Mouse (Mus musculus) midbrain, embryonic 16.5 days (tissue): Measurements from ENCODE around the gene Armcx5. TPM values are rescaled to one million over a fixed set of nuclear protein-coding genes. Genes with fewer than 3 reads are reported as not detected.

Experiments used
- microRNA counts: library from miRNA; unstranded; fragments of <30 nt; microRNA quantifications from one replicate; lab custom pipeline; 2016
- microRNA-seq: library from miRNA; unstranded; fragments of <30 nt; microRNA quantifications from one replicate; pipeline ENCODE4, GENCODE M21; 2017
- polyA plus RNA-seq: library from polyadenylated mRNA; unstranded; fragments of >200 nt; fragmentation: Nextera tagmentation; extraction: Ambion mirVana; gene quantifications from 2 replicates; pipeline ENCODE4 v1.2.1, GENCODE M21; 2015

The Armcx5 gene
- polyA plus RNA-seq, 1 experiment from 2014 or later = 13.7 TPM

MicroRNAs within 50 kb of the gene (microRNA counts, 519-probe panel; counts per million panel counts)
- 386 counts per million, percentile 18 among the panel's probes with 10 or more counts for microRNA mmu-miR-1970 (lab: Ali Mortazavi, UCI)

Small RNA genes within 50 kb of the gene (microRNA-seq; reads per million reads assigned to microRNA genes)
- gene Mir1970 (not detected), gene Mir7646 (not detected)

Other genes starting within 250 kb of the Armcx5 start
- gene AV320801, start 248.1 kb upstream of the Armcx5 start, polyA plus RNA-seq = not detected in 2 replicates
- gene Nxf7, start 144.0 kb upstream of the Armcx5 start, polyA plus RNA-seq = not detected in 2 replicates
- gene Prame, start 115.0 kb upstream of the Armcx5 start, polyA plus RNA-seq = not detected in 2 replicates
- not detected in 2 replicates for gene Tcp11x2, start 48.9 kb upstream of the Armcx5 start, polyA plus RNA-seq
- gene Tmsb15a, start 17.5 kb upstream of the Armcx5 start, polyA plus RNA-seq = not detected in 2 replicates
- 298 and 313 TPM in 2 replicates for gene Gprasp1, start within 50 bp of the Armcx5 start, polyA plus RNA-seq
- gene Bhlhb9, start 54.9 kb downstream of the Armcx5 start, polyA plus RNA-seq = 129 and 136 TPM in 2 replicates
- gene Gprasp2, start 96.3 kb downstream of the Armcx5 start, polyA plus RNA-seq = 261 and 291 TPM in 2 replicates